Mouse (Mus musculus) heart, embryonic 15.5 days (tissue): Measurements from ENCODE around the gene Akap10. TPM values are rescaled to one million over a fixed set of nuclear protein-coding genes. Genes with fewer than 3 reads are reported as not detected.
"Not testable (repeated sequence)": the region's sequence is repeated elsewhere in the genome, so short reads cannot be mapped to it uniquely, and the experiment has no call there.

Experiments used
- ATAC-seq: fragments of 200-750 bp; cut with Nextera tagmentation; replicated peaks from 2 replicates; pipeline ENCODE4 v1.8.0; 2017; ENCODE audit warnings: low read depth, moderate TSS enrichment; ENCODE audit not compliant: insufficient number of reproducible peaks, insufficient read depth, low FRiP score
- H3K27ac ChIP-seq: fragments of 300-500 bp; sonication (generic); 2 replicates; pipeline ENCODE4 v1.5.1; 2015; ENCODE audit warnings: mild to moderate bottlenecking, inconsistent platforms
- H3K27me3 ChIP-seq: fragments of 300-500 bp; sonication (generic); 2 replicates; pipeline ENCODE4 v1.6.1; 2015; ENCODE audit warnings: inconsistent platforms
- H3K36me3 ChIP-seq: fragments of 300-500 bp; sonication (generic); 2 replicates; pipeline ENCODE4 v1.6.1; 2015; ENCODE audit warnings: mild to moderate bottlenecking, inconsistent platforms
- H3K4me1 ChIP-seq: fragments of 300-500 bp; sonication (generic); replicated peaks from 2 replicates; pipeline ENCODE4 v1.6.1; 2015; ENCODE audit warnings: inconsistent platforms
- H3K4me2 ChIP-seq: fragments of 300-500 bp; sonication (generic); 2 replicates; pipeline ENCODE4 v1.6.1; 2015; ENCODE audit warnings: inconsistent platforms, mild to moderate bottlenecking, moderate library complexity
- H3K4me3 ChIP-seq: fragments of 300-500 bp; sonication (generic); 2 replicates; pipeline ENCODE4 v1.5.1; 2015; ENCODE audit warnings: mild to moderate bottlenecking, inconsistent platforms
- H3K9ac ChIP-seq: fragments of 300-500 bp; sonication (generic); 2 replicates; pipeline ENCODE4 v1.6.1; 2015; ENCODE audit warnings: mild to moderate bottlenecking, inconsistent platforms
- H3K9me3 ChIP-seq: fragments of 300-500 bp; sonication (generic); replicated peaks from 2 replicates; pipeline ENCODE4 v1.6.1; 2016; ENCODE audit warnings: inconsistent platforms
- WGBS: fragments of 180-500 bp; shearing (Covaris S2); methylation state at CpG from one replicate; pipeline ENCODE4 v1.1.7; 2015; ENCODE audit warnings: mixed read lengths; 5-methylcytosine and 5-hydroxymethylcytosine counted together
- polyA plus RNA-seq: library from polyadenylated mRNA; unstranded; fragments of >200 nt; fragmentation: Nextera tagmentation; extraction: Ambion mirVana; gene quantifications from 2 replicates; pipeline ENCODE4 v1.2.1, GENCODE M21; 2015

Akap10 gene
- 12.6 and 13.7 TPM in 2 replicates for polyA plus RNA-seq

DNA sequence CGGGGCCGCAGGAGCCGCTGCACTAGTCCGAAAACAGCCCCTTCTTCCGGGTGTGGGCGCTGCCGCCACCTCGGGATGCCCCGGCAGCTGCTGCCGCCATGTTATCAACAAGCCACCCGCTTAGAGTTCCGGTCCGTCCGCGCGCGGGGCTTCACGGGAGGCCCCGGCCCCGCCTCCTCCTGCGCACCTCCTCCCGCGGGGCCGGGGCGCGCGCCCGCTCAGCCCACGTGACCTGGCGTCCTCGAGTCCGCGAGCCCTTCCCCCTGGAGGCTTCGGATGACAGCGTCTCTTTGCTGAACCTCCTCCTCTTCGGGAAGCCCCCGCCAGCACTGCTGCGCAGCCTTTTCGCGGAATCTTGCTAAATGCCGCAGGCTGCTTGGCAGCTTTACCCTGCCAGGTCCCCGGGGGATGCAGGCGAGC is at the start of gene Akap10:
TSS of gene Akap10 (minus strand) at position 155 of the 420 bp plus-strand sequence.
- H3K4me3 ChIP-seq, result peak within 1 kb of the TSS; percentile 99
- under 1% methylated on average over 43 of the region's 43 CpGs for WGBS
- H3K36me3 ChIP-seq, result no peaks in the 10 kb centered on the region; the same call in 1 of the 2 replicates
- H3K27ac ChIP-seq, result peak within 1 kb of the TSS; percentile 98
- H3K27me3 ChIP-seq, result no peaks in the 10 kb centered on the region
- ATAC-seq, result peak; percentile 95
- H3K9ac ChIP-seq, result peak within 1 kb of the TSS; percentile 94
- H3K4me1 ChIP-seq, result peaks cover 24% of the 10 kb centered on the region
- H3K4me2 ChIP-seq, result peak within 1 kb of the TSS; percentile 74
- H3K9me3 ChIP-seq, result no peaks in the 10 kb centered on the region

DNA sequence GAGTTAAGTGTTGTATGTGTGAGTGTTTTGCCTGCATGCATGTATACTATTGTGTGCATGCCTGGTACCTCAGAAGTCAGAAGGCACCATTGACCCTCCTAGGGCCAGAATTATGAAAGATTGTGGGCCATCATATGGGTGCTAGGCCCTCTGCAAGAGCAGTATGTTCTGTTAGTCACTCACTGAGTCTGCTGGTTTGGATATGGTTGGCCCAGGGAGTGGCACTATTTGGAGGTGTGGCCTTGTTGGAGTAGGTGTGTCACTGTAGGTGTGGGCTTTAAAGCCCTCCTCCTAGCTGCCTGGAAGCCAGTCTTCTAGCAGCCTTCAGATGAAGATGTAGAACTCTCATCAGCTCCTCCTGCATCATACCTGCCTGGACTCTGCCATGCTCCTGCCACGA is 45.7 kb upstream of the Akap10 start:
- Histone ChIP-seq H3K9ac (no peak overlapping the region), H3K36me3 (no peaks in the 10 kb centered on the region), H3K9me3 (no peaks in the 10 kb centered on the region), H3K27ac (no peak overlapping the region), H3K4me3 (no peak overlapping the region), H3K4me2 (no peak overlapping the region), H3K27me3 (0 out of 2 replicates have a peak, but pooled peaks cover 2% of the 10 kb centered on the region), H3K4me1 (peaks cover 5% of the 10 kb centered on the region)
- 80% methylated on average over 1 of the region's 1 CpGs for WGBS
- ATAC-seq, result no peak

DNA sequence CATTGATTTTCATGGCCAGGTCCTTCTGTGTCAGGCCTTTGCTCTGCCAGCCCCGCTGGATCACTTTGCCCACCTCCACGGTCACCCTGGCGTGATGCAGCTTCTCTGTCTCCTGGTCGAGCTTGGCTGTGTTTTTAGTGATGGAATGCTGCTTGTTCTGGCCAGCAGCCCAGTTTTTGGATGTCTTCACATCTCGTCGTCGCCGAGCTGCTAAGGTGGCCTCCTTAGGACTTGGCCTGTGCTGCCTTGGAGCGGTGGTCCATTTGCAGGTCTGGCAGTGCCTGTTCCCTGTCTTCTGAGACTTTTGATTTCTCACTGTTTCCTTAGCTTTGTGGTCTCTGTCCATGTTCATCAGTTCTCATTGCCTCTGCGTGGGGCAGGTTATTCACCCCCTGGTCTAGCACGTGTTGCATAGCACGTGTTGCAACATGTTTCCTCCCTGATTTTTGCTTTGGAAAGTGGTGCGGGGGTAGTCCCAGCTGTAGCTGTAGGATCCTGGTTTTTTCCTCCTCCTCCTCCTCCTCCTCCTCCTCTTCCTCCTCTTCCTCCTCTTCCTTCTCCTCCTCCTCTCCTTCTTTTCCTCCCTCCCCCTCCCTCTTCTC is 44.2 kb upstream of the Akap10 start:
- 35% methylated on average over 13 of the region's 13 CpGs for WGBS
- Histone ChIP-seq H3K27me3 (0 out of 2 replicates have a peak, but pooled peaks cover 2% of the 10 kb centered on the region), H3K4me1 (peaks cover 5% of the 10 kb centered on the region), H3K9ac (no peak overlapping the region), H3K27ac (no peak overlapping the region), H3K36me3 (no peaks in the 10 kb centered on the region), H3K4me2 (no peak overlapping the region), H3K4me3 (no peak overlapping the region), H3K9me3 (no peaks in the 10 kb centered on the region)
- ATAC-seq, result no peak

DNA sequence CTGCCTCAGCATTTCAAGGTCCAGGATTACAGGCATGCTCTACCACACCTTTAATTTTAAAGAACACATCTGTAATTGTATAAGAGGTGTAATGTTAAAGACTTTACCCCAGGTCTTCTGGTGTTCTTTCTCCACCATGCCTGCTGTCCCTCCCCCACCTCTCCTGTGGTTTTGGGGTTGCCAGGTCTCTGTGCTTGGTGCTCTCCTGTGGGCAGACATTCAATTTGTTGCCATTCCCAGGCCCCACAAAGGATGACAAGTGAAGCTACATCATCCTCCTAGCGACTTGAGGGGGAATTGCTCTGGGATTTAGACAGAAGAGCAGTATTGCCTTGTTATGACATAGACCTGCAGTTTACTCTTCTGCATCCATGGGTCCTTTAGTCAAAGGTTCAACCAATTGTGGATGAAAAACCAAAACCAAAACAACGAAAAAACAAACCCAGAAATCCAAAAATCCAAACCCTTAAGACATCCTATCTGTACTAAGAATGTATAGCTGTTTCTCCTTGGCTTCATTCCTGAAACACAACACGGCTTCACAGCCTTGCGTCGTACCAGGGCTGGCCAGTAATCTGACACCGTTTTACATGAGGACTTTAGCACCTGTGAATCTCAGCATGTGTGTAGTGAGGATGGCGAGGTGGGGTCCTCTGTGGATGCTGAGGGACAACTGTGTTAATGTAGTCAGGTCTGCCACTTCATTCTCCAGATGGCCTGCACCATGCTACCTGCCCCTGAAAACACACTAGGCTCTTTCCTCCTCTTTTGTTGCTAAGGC is 41.6 kb upstream of the Akap10 start:
- Histone ChIP-seq H3K36me3 (no peaks in the 10 kb centered on the region), H3K27ac (no peak overlapping the region), H3K4me3 (no peak overlapping the region), H3K9me3 (no peaks in the 10 kb centered on the region), H3K9ac (no peak overlapping the region), H3K4me2 (no peak overlapping the region), H3K27me3 (0 out of 2 replicates have a peak, but pooled peaks cover 2% of the 10 kb centered on the region), H3K4me1 (peaks cover 5% of the 10 kb centered on the region)
- WGBS, result 46% methylated on average over 7 of the region's 7 CpGs
- ATAC-seq, result no peak

DNA sequence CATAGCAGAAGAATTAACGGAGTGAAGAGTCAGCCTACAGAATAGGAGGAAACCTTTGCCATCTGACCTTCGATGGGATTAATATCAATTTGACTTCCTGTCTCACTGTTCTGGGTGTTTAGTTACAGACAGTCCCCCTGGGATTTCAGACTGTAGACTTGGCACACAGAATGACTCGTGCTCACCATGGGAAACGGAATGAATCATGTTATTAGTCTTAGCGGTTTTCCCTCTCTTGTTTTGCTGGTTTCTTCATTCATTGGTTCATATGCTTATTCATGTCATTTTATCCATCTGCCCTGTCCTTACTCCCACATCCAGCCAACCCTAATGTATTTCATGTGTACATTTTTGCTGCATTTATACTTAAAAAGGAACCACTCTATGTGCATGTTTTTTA is 40.8 kb upstream of the Akap10 start:
- Histone ChIP-seq H3K4me2 (no peak overlapping the region), H3K9ac (no peak overlapping the region), H3K9me3 (no peaks in the 10 kb centered on the region), H3K4me3 (no peak overlapping the region), H3K27ac (no peak overlapping the region), H3K36me3 (no peaks in the 10 kb centered on the region), H3K4me1 (peaks cover 5% of the 10 kb centered on the region), H3K27me3 (0 out of 2 replicates have a peak, but pooled peaks cover 2% of the 10 kb centered on the region)
- WGBS, result 43% methylated on average over 5 of the region's 5 CpGs
- ATAC-seq, result no peak

DNA sequence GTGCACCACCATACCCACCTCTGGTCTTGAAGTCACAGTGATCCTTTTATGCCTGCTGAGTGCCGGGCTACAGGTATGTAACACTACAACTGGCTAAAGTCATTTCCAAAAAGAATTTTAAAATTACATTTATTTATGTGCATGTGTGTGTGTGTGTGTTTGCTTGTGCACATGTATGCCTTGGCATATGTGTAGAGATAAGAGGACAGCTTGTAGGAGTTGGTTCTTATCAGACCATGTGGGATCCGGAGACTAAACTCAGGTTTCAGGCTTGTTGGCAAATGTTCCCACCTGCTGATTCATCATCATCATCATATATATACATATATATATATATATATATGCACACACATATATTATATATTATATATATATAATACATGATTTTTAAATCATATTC is 38.8 kb upstream of the Akap10 start:
- H3K36me3 ChIP-seq, result no peaks in the 10 kb centered on the region
- H3K27ac ChIP-seq, result no peak overlapping the region
- H3K9ac ChIP-seq, result no peak overlapping the region
- no peak overlapping the region for H3K4me2 ChIP-seq
- no peak for ATAC-seq
- 0 out of 2 replicates have a peak, but pooled peaks cover 2% of the 10 kb centered on the region for H3K27me3 ChIP-seq
- H3K4me1 ChIP-seq, result peaks cover under 1% of the 10 kb centered on the region
- 82% methylated on average over 2 of the region's 2 CpGs for WGBS
- no peaks in the 10 kb centered on the region for H3K9me3 ChIP-seq
- no peak overlapping the region for H3K4me3 ChIP-seq

DNA sequence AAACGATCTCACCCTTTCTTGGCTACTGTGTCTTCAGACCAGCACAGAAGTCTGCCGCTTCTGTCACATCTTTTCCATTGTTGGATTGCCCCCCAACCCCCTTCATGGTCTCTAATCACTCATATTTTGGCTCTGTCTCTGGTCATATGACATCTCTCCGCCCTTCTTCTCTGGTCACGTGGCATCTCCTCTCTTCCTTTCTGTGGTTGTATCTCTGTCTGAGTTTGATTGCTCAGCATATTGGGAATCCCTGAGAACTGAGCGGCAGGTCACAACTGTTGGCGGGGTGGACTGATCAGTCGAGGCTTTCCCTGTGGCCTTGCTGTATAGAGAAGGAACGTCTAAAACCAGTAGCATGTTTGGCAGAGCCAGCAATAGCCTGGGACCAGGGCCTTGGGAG is 37.0 kb upstream of the Akap10 start:
- Histone ChIP-seq H3K4me1 (no peaks in the 10 kb centered on the region), H3K4me3 (no peak overlapping the region), H3K4me2 (no peak overlapping the region), H3K9me3 (no peaks in the 10 kb centered on the region), H3K27me3 (no peaks in the 10 kb centered on the region), H3K27ac (no peak overlapping the region), H3K9ac (no peak overlapping the region), H3K36me3 (no peaks in the 10 kb centered on the region)
- ATAC-seq, result no peak
- WGBS, result 76% methylated on average over 8 of the region's 8 CpGs

DNA sequence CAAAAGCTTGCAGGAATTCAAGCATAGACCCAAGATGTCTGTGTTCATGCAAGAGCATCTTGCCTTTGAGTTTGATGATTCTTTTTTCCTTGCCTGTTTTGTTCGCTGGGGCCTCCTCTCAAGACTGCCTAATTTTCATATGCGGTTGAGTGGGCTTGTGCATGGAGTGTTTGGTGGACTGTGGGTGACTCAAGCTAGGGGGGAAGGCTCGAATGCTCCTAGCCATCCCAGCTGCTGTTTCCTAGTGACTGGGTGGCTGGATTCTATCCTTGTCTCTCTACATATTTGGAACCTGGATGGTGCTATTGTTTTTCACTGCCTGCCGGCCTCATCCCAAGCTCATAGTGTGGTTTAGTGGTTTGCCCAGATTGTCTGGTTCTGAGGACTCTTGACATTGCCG is 34.6 kb upstream of the Akap10 start:
- ATAC-seq, result no peak
- no peak overlapping the region for H3K27ac ChIP-seq
- no peak overlapping the region for H3K4me3 ChIP-seq
- H3K36me3 ChIP-seq, result no peaks in the 10 kb centered on the region
- H3K4me2 ChIP-seq, result no peak overlapping the region
- no peak overlapping the region for H3K9ac ChIP-seq
- no peaks in the 10 kb centered on the region for H3K9me3 ChIP-seq
- 82% methylated on average over 5 of the region's 5 CpGs for WGBS
- H3K4me1 ChIP-seq, result no peaks in the 10 kb centered on the region
- H3K27me3 ChIP-seq, result peaks cover 3% of the 10 kb centered on the region

DNA sequence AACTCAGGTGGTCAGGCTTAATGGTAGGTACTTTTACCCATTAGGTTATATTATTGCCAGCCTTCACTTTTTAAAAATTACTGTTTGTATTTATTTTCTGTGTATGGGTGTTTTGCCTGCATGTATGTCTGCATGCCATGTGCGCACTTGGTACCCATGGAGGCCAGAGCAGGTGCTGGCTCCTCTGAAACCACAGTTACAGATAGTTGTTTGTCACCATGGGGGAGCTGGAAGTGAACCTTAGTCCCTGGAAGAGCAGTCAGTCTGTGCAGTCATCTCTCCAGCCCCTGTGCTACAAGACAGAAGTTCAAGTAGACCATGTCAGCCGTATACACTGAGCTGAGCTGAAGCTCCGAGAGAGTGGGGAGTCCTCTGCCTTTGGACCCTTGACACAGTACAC is 33.1 kb upstream of the Akap10 start:
- Histone ChIP-seq H3K9me3 (no peaks in the 10 kb centered on the region), H3K4me2 (no peak overlapping the region), H3K4me1 (no peaks in the 10 kb centered on the region), H3K9ac (no peak overlapping the region), H3K27ac (no peak overlapping the region), H3K36me3 (no peaks in the 10 kb centered on the region), H3K4me3 (no peak overlapping the region), H3K27me3 (peaks cover 14% of the 10 kb centered on the region)
- ATAC-seq, result no peak
- 78% methylated on average over 3 of the region's 3 CpGs for WGBS

DNA sequence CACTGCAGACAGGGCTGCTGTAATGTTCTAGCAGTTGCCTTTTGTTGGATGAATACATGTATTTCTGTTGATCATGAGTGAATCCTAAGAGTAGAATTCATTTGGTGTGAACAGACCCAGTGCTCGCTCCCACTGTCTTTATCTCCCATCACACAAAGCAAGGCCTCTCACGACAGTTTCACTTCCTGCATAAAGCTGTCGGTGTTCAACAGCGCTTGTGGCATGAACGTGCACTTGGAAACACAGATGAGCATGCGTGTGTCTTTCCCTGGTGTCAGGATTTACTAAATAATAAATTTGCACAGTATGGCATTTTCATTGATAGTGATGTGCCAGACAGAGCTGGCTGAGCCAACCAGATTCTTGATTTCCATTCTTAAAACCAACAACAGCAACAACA is 32.6 kb upstream of the Akap10 start:
- H3K9me3 ChIP-seq, result no peaks in the 10 kb centered on the region
- 55% methylated on average over 6 of the region's 6 CpGs for WGBS
- H3K4me3 ChIP-seq, result no peak overlapping the region
- no peak overlapping the region for H3K27ac ChIP-seq
- H3K36me3 ChIP-seq, result no peaks in the 10 kb centered on the region
- H3K4me1 ChIP-seq, result no peaks in the 10 kb centered on the region
- H3K4me2 ChIP-seq, result no peak overlapping the region
- H3K9ac ChIP-seq, result no peak overlapping the region
- no peak for ATAC-seq
- peaks cover 19% of the 10 kb centered on the region for H3K27me3 ChIP-seq

DNA sequence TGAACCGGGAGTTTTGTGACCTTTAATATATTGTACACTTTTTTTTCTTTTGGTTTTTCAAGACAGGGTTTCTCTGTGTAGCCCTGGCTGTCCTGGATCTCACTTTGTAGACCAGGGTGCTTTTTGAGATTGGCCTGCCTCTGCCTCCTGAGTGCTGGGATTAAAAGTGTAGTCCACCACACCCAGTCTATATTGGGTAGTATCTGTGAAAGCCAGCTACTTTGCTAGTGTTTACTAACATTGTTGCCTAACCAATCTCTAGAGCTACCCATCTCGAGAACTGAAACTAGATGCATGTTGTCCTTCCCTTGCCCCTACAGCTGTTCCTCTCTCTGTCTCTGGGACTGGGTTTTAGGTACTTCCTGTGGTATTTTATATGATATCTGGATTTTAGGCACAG is 30.0 kb upstream of the Akap10 start:
- Histone ChIP-seq H3K4me2 (no peak overlapping the region), H3K36me3 (no peaks in the 10 kb centered on the region), H3K4me3 (no peak overlapping the region), H3K27me3 (peaks cover 28% of the 10 kb centered on the region), H3K27ac (no peak overlapping the region), H3K9me3 (no peaks in the 10 kb centered on the region), H3K9ac (no peak overlapping the region), H3K4me1 (peaks cover 6% of the 10 kb centered on the region)
- ATAC-seq, result no peak
- WGBS, result 67% methylated on average over 2 of the region's 2 CpGs

DNA sequence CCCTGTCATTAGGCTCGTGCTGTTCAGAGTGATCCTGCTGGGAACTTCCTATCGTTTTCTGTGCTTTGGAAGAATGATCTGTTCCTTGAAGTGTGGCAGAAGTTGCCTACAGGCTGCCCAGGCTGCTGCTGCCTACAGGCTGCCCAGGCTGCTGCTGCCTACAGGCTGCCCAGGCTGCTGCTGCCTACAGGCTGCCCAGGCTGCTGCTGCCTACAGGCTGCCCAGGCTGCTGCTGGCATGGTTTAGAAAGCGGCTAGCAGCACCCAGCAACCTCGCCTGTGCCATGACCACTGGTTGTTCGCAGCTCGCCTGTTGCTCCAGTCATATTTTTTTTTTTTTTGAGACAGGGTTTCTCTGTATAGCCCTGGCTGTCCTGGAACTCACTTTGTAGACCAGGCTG is 28.7 kb upstream of the Akap10 start:
- not testable (repeated sequence) for H3K4me1 ChIP-seq, ATAC-seq, H3K27ac ChIP-seq, H3K9me3 ChIP-seq, H3K36me3 ChIP-seq, H3K4me3 ChIP-seq, H3K4me2 ChIP-seq, H3K9ac ChIP-seq
- H3K27me3 ChIP-seq, result peaks cover 28% of the 10 kb centered on the region
- WGBS, result 63% methylated on average over 6 of the region's 6 CpGs
